ENCODE assay signal across 8 mouse cellular contexts in the genomic region with DNA sequence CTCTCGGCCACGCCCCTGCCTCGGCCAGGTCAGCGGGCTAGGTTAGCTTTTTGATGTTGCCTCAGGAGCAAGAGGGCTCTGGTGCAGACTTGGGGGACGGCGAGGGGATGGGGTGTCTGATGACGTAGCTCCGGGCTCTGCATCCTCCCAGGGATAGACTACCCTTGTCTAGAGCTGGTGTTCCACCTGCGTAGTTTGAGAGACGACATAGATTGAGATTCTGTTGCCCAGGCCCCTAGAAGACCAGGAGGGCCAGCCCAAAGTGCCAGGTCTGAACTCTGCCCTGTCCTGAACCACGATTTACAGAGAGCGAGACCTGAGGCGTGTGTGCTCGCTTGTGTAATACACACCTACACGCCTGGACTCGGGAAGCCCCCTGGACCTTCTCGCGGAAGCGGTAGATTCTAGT. TPM values are rescaled to one million over a fixed set of nuclear protein-coding genes. Genes with fewer than 3 reads are reported as not detected.
A peak's percentile ranks its signal among the peaks of the same experiment; 100 is the strongest.
DNase-seq lines count a peak whose midpoint lies in the region; ATAC-seq and TF ChIP-seq lines count a peak whose summit lies in the region.

No protein-coding gene starts in this region.

- H3K36me3 ChIP-seq in thymus, adult 2 months (ENCODE audit: control insufficient read depth, insufficient read depth, low read length) = no peaks in the 10 kb centered on the region
- no peaks in the 10 kb centered on the region for H3K36me3 ChIP-seq in liver, embryonic 12.5 days

- no peaks in the 10 kb centered on the region for H3K27me3 ChIP-seq in cerebellum, adult 2 months (ENCODE audit: control insufficient read depth, insufficient read depth, low read length)
- no peaks in the 10 kb centered on the region for H3K27me3 ChIP-seq in thymus, adult 2 months (ENCODE audit: control insufficient read depth, insufficient read depth, low read length)
- no peaks in the 10 kb centered on the region for H3K27me3 ChIP-seq in liver, embryonic 12.5 days (replicated peaks)

- H3K27ac ChIP-seq in cerebellum, adult 2 months (ENCODE audit: insufficient read depth, low read length) = no peak overlapping the region; the same call in 1 of the 2 replicates
- no peak overlapping the region for H3K27ac ChIP-seq in thymus, adult 2 months (ENCODE audit: control insufficient read depth, insufficient read depth, low read length)
- H3K27ac ChIP-seq in liver, embryonic 12.5 days = peak overlapping the region; percentile 73

- no peaks in the 10 kb centered on the region for H3K4me1 ChIP-seq in cerebellum, adult 2 months (ENCODE audit: control insufficient read depth, insufficient read depth, low read length)
- peaks cover 9% of the 10 kb centered on the region for H3K4me1 ChIP-seq in thymus, adult 2 months (replicated peaks; ENCODE audit: control insufficient read depth, insufficient read depth, low read length)
- peaks cover 47% of the 10 kb centered on the region for H3K4me1 ChIP-seq in liver, embryonic 12.5 days

- H3K9ac ChIP-seq in liver, embryonic 12.5 days = peak overlapping the region; percentile 64

- peak overlapping the region; percentile 81 for H3K4me2 ChIP-seq in liver, embryonic 12.5 days

- peak overlapping the region; percentile 59 for H3K4me3 ChIP-seq in cerebellum, adult 2 months (replicated peaks; ENCODE audit: insufficient read depth, low read depth, low read length)
- peak overlapping the region; percentile 95 for H3K4me3 ChIP-seq in thymus, adult 2 months (ENCODE audit: control insufficient read depth, insufficient read depth, low read length)
- peak overlapping the region; percentile 95 for H3K4me3 ChIP-seq in liver, embryonic 12.5 days

- no peak for DNase-seq in cerebellum, adult 2 months
- DNase-seq in cerebellum, adult 11 months = no peak
- DNase-seq in thymus, adult 2 months = no peak
- no peak for DNase-seq in thymus, adult 18-20 months
- no peak for DNase-seq in right cerebral cortex, postnatal 25 days
- no peak for DNase-seq in frontal cortex, postnatal 25 days (ENCODE audit: low spot score in 2 of 2)
- DNase-seq in Muller cell, postnatal 12 days (ENCODE audit: inconsistent ontology term) = no peak

- H3K9me3 ChIP-seq in liver, embryonic 12.5 days (replicated peaks) = no peaks in the 10 kb centered on the region

- 3% methylated on average over 19 of the region's 19 CpGs for WGBS in cerebellum, adult 2 months
- 17% methylated on average over 19 of the region's 19 CpGs for WGBS in thymus, adult 2 months
- WGBS in liver, embryonic 12.5 days (ENCODE audit: insufficient replicate concordance) = 13% methylated on average over 19 of the region's 19 CpGs

- TF ChIP-seq CTCF in cerebellum, adult 2 months (IDR thresholded peaks at IDR 0.05; ENCODE audit: borderline replicate concordance, insufficient read depth, low read depth, low read length) = no peak
- TF ChIP-seq CTCF in thymus, adult 2 months (IDR thresholded peaks at IDR 0.05; ENCODE audit: borderline replicate concordance, control insufficient read depth, extremely low read depth, insufficient read depth, low read length, poor library complexity) = no peak

- TF ChIP-seq POLR2A in cerebellum, adult 2 months (IDR thresholded peaks at IDR 0.05; ENCODE audit: borderline replicate concordance, insufficient read depth, low read length) = peak; percentile 75
- no peak for TF ChIP-seq POLR2A in thymus, adult 2 months (IDR thresholded peaks at IDR 0.05; ENCODE audit: control insufficient read depth, extremely low read depth, insufficient read depth, low read length, poor library complexity)

- peak; percentile 42; the same call in 1 of the 2 replicates for ATAC-seq in liver, embryonic 12.5 days

RNA-seq across cellular contexts. Expression of gene Zfand6, which starts 0.3 kb away (rescaled TPM):
- 88.9 and 91.5 TPM in 2 replicates for polyA plus RNA-seq in cerebellum, adult 2 months (2012; rRNA removed)
- 74.5 and 96.2 TPM in 2 replicates for polyA plus RNA-seq in thymus, adult 2 months (2012; rRNA removed)
- 125 and 126 TPM in 2 replicates for polyA plus RNA-seq in liver, embryonic 12.5 days (2016; fragmentation: Nextera tagmentation; extraction: Ambion mirVana)
